Mouse (Mus musculus) left cerebral cortex, postnatal 14 days (tissue): ENCODE measurements around the gene Nes. TPM values are rescaled to one million over a fixed set of nuclear protein-coding genes. Genes with fewer than 3 reads are reported as not detected.

Source experiments
- DNase-seq, 2 experiments: peaks; one replicate each; pipeline ENCODE4 v3.0.0; 2021 to 2022; ENCODE audit warnings: low spot score in 2 of 2, mixed read lengths in 1 of 2
- intact Hi-C: fragments of 180-260 bp; cut with DNase I; formaldehyde crosslinking; loops from one replicate; pipeline ENCODE4 v1.15.1; 2025
- total RNA-seq, 2 experiments: library from RNA; stranded (reverse); gene quantifications; 2 replicates each; pipeline ENCODE4 v1.2.3; 2021

The Nes gene
- total RNA-seq, 2 experiments from 2014 or later = 10.1 to 10.4 TPM

- DNase-seq = no peak
- intact Hi-C loops = no loop called here
Observed at GRCm38 (mm10) chr3:87979493-87979892, 8.6 kb downstream of the Nes start.

GRCm38 (mm10) chr3:87980085-87980484 is 9.2 kb downstream of the Nes start:
- intact Hi-C loops = loop anchor here (10.0 kb wide), 1 partner anchor 45 kb away; the partner anchor contains the start of genes Isg20l2 and Rrnad1
- DNase-seq = no peak

- DNase-seq = no peak
- intact Hi-C loops = loop anchor here (10.0 kb wide), 1 partner anchor 46 kb away; the partner anchor contains the start of genes Isg20l2 and Rrnad1
Observed at GRCm38 (mm10) chr3:87980728-87981127, 9.8 kb downstream of the Nes start.

- no peak for DNase-seq
- intact Hi-C loops = loop anchor here (10.0 kb wide), 1 partner anchor 46 kb away; the partner anchor contains the start of genes Isg20l2 and Rrnad1
Observed at GRCm38 (mm10) chr3:87981214-87981760, 10.4 kb downstream of the Nes start.

- intact Hi-C loops = loop anchor here (10.0 kb wide), 1 partner anchor 47 kb away; the partner anchor contains the start of genes Isg20l2 and Rrnad1
- DNase-seq = no peak
Observed at GRCm38 (mm10) chr3:87981894-87982835, 11.3 kb downstream of the Nes start.

GRCm38 (mm10) chr3:87982836-87983601 is 12.1 kb downstream of the Nes start:
- intact Hi-C loops = loop anchor here (10.0 kb wide), 1 partner anchor 48 kb away; the partner anchor contains the start of genes Isg20l2 and Rrnad1

GRCm38 (mm10) chr3:87983627-87984026 is 12.7 kb downstream of the Nes start:
- intact Hi-C loops = loop anchor here (10.0 kb wide), 1 partner anchor 49 kb away; the partner anchor contains the start of genes Isg20l2 and Rrnad1

More at GRCm38 (mm10) chr3:87982836-87983601, 12.1 kb downstream of the Nes start:
- DNase-seq = no peak

GRCm38 (mm10) chr3:87984094-87984493 is 13.2 kb downstream of the Nes start:
- intact Hi-C loops = loop anchor here (10.0 kb wide), 1 partner anchor 49 kb away; the partner anchor contains the start of genes Isg20l2 and Rrnad1

More at GRCm38 (mm10) chr3:87983627-87984026, 12.7 kb downstream of the Nes start:
- DNase-seq = no peak

GRCm38 (mm10) chr3:87985505-87986320 is 14.8 kb downstream of the Nes start:
- no peak for DNase-seq
- intact Hi-C loops = loop anchor here (2.0 to 10.0 kb wide), 2 partner anchors 15 to 51 kb away; partner anchors contain the start of genes Isg20l2, Nes and Rrnad1

More at GRCm38 (mm10) chr3:87984094-87984493, 13.2 kb downstream of the Nes start:
- no peak for DNase-seq

GRCm38 (mm10) chr3:87986868-87987267 is 16.0 kb downstream of the Nes start:
- intact Hi-C loops = loop anchor here (2.0 to 10.0 kb wide), 2 partner anchors 16 to 52 kb away; partner anchors contain the start of genes Isg20l2, Nes and Rrnad1
- peak; percentile 94 to 98 for DNase-seq

- intact Hi-C loops = loop anchor here (2.0 to 10.0 kb wide), 2 partner anchors 17 to 53 kb away; partner anchors contain the start of genes Isg20l2, Nes and Rrnad1
- no peak for DNase-seq
Observed at GRCm38 (mm10) chr3:87987633-87988032, 16.8 kb downstream of the Nes start.

GRCm38 (mm10) chr3:87988068-87988467 is 17.2 kb downstream of the Nes start:
- intact Hi-C loops = loop anchor here (10.0 kb wide), 1 partner anchor 53 kb away; the partner anchor contains the start of genes Isg20l2 and Rrnad1
- DNase-seq = no peak

- no peak for DNase-seq
- intact Hi-C loops = loop anchor here (10.0 kb wide), 1 partner anchor 55 kb away; the partner anchor contains the start of genes Isg20l2 and Rrnad1
Observed at GRCm38 (mm10) chr3:87989935-87990334, 19.1 kb downstream of the Nes start.

- DNase-seq = no peak
Observed at GRCm38 (mm10) chr3:87993436-87993835, 22.6 kb downstream of the Nes start.

GRCm38 (mm10) chr3:87995331-87995730 is 24.5 kb downstream of the Nes start:
- intact Hi-C loops = no loop called here
- no peak for DNase-seq

More at GRCm38 (mm10) chr3:87993436-87993835, 22.6 kb downstream of the Nes start:
- intact Hi-C loops = no loop called here

GRCm38 (mm10) chr3:87996401-87996800 is 25.5 kb downstream of the Nes start:
- no peak for DNase-seq
- intact Hi-C loops = no loop called here

GRCm38 (mm10) chr3:87996971-87997614 is 26.2 kb downstream of the Nes start:
- intact Hi-C loops = no loop called here
- DNase-seq = no peak
